Mouse (Mus musculus) limb, embryonic 13.5 days (tissue): ENCODE results near the gene Iqcj. TPM values are rescaled to one million over a fixed set of nuclear protein-coding genes. Genes with fewer than 3 reads are reported as not detected.

Experiments
- ATAC-seq: fragments of 200-750 bp; cut with Nextera tagmentation; 2 replicates; pipeline ENCODE4 v1.8.0; 2017; ENCODE audit warnings: low read depth, moderate number of reproducible peaks, moderate TSS enrichment; ENCODE audit not compliant: low FRiP score
- H3K27ac ChIP-seq: fragments of 300-500 bp; sonication (generic); 2 replicates; pipeline ENCODE4 v1.5.1; 2015; ENCODE audit warnings: inconsistent platforms, mild to moderate bottlenecking, moderate library complexity
- H3K27me3 ChIP-seq: fragments of 300-500 bp; sonication (generic); 2 replicates; pipeline ENCODE4 v1.6.1; 2015; ENCODE audit warnings: mild to moderate bottlenecking, inconsistent platforms
- H3K36me3 ChIP-seq: fragments of 300-500 bp; sonication (generic); 2 replicates; pipeline ENCODE4 v1.6.1; 2015; ENCODE audit warnings: inconsistent platforms, mild to moderate bottlenecking, moderate library complexity
- H3K4me1 ChIP-seq: fragments of 300-500 bp; sonication (generic); 2 replicates; pipeline ENCODE4 v1.6.1; 2015; ENCODE audit warnings: inconsistent platforms
- H3K4me2 ChIP-seq: fragments of 300-500 bp; sonication (generic); replicated peaks from 2 replicates; pipeline ENCODE4 v1.6.1; 2015; ENCODE audit warnings: inconsistent platforms, mild to moderate bottlenecking, moderate library complexity
- H3K4me3 ChIP-seq: fragments of 300-500 bp; sonication (generic); 2 replicates; pipeline ENCODE4 v1.5.1; 2015; ENCODE audit warnings: moderate library complexity, mild to moderate bottlenecking, inconsistent platforms
- H3K9ac ChIP-seq: fragments of 300-500 bp; sonication (generic); 2 replicates; pipeline ENCODE4 v1.6.1; 2015; ENCODE audit warnings: mild to moderate bottlenecking, inconsistent platforms
- H3K9me3 ChIP-seq: fragments of 300-500 bp; sonication (generic); 2 replicates; pipeline ENCODE4 v1.6.1; 2016; ENCODE audit warnings: inconsistent platforms
- WGBS: fragments of 180-500 bp; shearing (Covaris S2); methylation state at CpG from one replicate; pipeline ENCODE4 v1.1.7; 2015; 5-methylcytosine and 5-hydroxymethylcytosine counted together
- polyA plus RNA-seq: library from polyadenylated mRNA; unstranded; fragments of >200 nt; fragmentation: Nextera tagmentation; extraction: Ambion mirVana; gene quantifications from 2 replicates; pipeline ENCODE4 v1.2.1, GENCODE M21; 2015

Iqcj gene
- 0.11 and 0.18 TPM in 2 replicates for polyA plus RNA-seq

DNA sequence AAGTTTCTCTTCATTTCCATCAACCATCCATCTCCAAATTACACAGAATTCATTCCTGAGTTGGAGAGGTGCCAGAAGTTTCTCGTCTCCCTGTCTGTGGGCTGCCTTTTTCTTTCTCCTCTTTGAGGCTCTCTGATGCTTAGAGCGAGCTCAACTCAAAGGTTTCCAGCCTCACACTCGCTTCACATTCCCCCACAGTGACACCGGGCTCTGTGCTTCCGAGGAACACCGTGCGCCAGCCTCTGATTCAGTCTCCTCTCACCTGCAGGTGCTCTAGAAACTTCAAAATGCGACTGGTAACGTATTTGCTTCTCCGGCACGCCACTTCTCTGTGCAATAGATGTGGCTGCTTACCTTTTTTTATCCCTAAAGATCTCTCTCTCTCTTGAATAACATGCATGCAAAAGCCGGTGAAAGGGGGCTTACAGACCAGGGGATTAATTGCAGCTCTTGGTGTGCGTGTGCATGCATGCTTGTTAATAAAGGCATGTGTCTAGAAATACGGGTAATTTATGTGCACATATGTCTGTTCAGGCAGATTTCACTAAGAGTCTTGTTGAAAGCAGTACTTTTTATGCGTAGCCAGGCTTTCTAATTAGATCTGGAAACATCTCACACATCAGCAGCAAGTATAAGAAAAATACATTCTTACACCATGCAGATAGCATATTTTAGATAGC lies at the start of gene Iqcj, which contains the start of gene Iqschfp:
Gene Iqcj, plus strand, starts transcription at position 195 of the 680 bp plus-strand sequence.
Gene Iqschfp, plus strand, starts transcription at position 207 of the 680 bp plus-strand sequence.
- WGBS = 28% methylated on average over 15 of the region's 15 CpGs
- peaks cover 21% of the 10 kb centered on the region for H3K4me1 ChIP-seq
- H3K4me3 ChIP-seq = peak within 1 kb of the TSS; percentile 13
- H3K4me2 ChIP-seq = peak within 1 kb of the TSS; percentile 58
- no peak within 1 kb of the TSS for H3K27ac ChIP-seq
- H3K9ac ChIP-seq = no peak within 1 kb of the TSS
- H3K27me3 ChIP-seq = peaks cover 38% of the 10 kb centered on the region
- peak; percentile 36; the same call in 1 of the 2 replicates for ATAC-seq
- no peaks in the 10 kb centered on the region for H3K36me3 ChIP-seq
- no peaks in the 10 kb centered on the region for H3K9me3 ChIP-seq

DNA sequence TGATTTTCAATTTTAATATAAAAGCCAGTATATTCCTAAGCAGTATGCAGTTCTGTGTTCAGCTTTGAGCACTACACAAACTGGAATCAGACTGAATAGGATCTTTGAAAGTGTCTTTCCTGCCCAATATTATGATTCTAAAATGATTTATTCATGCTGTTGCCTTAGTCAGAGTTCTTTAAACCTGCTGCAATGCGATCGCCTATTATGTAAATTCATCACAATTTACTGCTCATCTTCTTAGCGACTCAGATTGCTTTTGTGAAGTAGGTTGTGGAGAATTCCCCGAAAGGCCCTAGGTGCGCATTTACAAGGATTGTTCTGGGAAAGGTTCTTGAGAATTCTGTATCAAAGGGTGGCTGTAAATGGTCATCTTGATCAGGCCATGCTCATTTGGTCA lies 39.6 kb upstream of the Iqcj start:
- ATAC-seq = no peak
- no peak overlapping the region for H3K4me3 ChIP-seq
- H3K4me2 ChIP-seq = no peak overlapping the region
- no peaks in the 10 kb centered on the region for H3K27me3 ChIP-seq
- H3K36me3 ChIP-seq = no peaks in the 10 kb centered on the region
- H3K9ac ChIP-seq = no peak overlapping the region
- no peaks in the 10 kb centered on the region for H3K4me1 ChIP-seq
- 85% methylated on average over 5 of the region's 5 CpGs for WGBS
- H3K9me3 ChIP-seq = no peaks in the 10 kb centered on the region
- no peak overlapping the region for H3K27ac ChIP-seq

DNA sequence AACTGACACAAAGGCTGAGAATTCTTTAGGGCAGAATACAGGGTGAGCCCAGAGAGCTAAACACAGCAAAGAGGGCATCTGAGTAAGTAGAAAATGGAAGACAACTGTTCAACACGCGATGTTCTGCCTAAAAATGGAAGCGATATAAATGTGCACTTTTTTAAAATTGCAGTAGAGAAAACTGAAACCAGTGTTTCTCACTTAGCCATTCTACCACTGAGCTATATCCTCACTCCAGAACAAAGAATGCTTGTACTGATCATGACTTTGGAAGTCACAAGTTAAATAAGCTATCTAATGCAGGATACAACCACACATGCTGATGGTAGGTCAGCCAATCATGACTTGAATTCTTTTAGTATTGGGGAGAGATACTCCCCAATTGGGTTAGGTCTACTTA lies 30.5 kb upstream of the Iqcj start:
- Histone ChIP-seq H3K27ac (no peak overlapping the region), H3K36me3 (no peaks in the 10 kb centered on the region), H3K4me2 (no peak overlapping the region), H3K27me3 (no peaks in the 10 kb centered on the region), H3K4me3 (no peak overlapping the region), H3K4me1 (no peaks in the 10 kb centered on the region), H3K9ac (no peak overlapping the region), H3K9me3 (no peaks in the 10 kb centered on the region)
- no peak for ATAC-seq
- WGBS = 88% methylated on average over 3 of the region's 3 CpGs

DNA sequence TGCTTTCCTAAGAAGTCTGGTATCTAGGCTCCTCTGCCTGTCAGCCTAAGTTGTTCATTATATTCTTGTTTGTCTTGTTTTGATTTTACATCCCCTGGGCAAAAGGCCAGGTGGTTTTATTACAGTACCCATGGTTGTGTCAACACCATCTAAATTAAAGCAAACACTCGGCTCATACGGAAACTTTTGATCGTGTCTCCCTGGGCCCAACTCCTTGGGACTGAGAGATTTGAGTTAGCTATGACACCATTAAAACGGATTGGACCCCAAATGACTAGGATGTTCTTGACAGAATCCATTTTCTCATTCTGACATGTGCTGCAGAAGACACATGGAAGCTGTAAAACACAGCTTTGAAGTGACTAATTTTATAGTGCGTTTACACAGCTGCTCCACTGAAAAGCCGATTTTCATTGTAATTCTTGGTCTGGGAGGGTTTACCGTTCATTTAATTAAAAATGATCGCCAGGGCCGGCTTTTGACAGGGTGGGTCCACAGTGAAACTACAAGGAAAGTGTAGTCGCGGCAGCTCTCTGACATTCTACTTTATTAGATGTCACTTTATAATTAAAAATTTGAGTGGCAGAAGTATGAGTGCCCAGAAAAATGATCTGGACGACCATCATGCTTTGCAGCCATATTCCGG lies 24.5 kb upstream of the Iqcj start:
- Histone ChIP-seq H3K36me3 (no peaks in the 10 kb centered on the region), H3K4me1 (no peaks in the 10 kb centered on the region), H3K27ac (no peak overlapping the region), H3K4me3 (no peak overlapping the region), H3K9ac (no peak overlapping the region), H3K27me3 (no peaks in the 10 kb centered on the region), H3K4me2 (peak overlapping the region; percentile 36), H3K9me3 (no peaks in the 10 kb centered on the region)
- ATAC-seq = no peak
- 16% methylated on average over 13 of the region's 13 CpGs for WGBS

DNA sequence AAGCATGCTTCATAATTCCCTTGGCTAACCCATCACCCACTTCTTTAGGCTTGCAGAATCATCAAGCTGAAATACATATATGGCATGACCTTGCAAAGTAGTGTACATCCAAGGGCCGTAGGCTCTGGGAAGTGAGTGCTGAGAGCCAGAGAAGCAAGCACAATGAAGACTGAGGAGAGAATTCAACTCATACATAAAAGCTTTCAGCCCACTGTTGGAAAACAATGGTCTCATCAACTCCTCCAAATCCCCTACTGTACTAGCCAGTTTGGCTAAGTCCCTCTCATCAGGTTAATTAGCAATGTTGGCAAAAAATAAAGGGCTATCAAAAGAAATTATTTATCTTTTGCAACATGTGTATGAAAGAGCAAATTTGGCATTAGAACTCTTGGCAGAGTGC lies 22.6 kb upstream of the Iqcj start:
- H3K4me3 ChIP-seq = no peak overlapping the region
- no peak overlapping the region for H3K4me2 ChIP-seq
- no peaks in the 10 kb centered on the region for H3K4me1 ChIP-seq
- H3K36me3 ChIP-seq = no peaks in the 10 kb centered on the region
- no peaks in the 10 kb centered on the region for H3K9me3 ChIP-seq
- 84% methylated on average over 1 of the region's 1 CpGs for WGBS
- no peak for ATAC-seq
- H3K27ac ChIP-seq = no peak overlapping the region
- H3K27me3 ChIP-seq = no peaks in the 10 kb centered on the region
- H3K9ac ChIP-seq = no peak overlapping the region

DNA sequence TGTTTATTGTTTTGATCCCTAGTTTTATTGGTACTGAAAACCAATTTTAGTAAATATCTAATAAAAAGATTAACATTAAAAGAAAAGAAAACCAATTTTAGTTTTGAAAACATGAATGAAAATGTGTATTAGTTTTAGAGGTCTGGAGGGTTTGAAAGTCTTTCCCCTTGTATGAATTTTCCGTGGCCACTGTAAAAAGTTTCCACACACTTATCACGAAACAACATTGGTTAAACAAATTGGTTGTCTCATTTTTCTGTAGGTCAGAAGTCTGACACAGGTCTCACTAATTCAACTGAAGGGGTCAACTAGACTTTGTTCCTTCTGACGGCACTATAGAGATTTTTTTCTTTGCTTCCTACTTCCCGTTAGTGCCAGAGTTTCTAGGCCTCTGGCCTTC lies 14.8 kb upstream of the Iqcj start:
- 0 out of 2 replicates have a peak, but pooled peaks cover 3% of the 10 kb centered on the region for H3K27me3 ChIP-seq
- ATAC-seq = no peak
- no peak overlapping the region for H3K4me2 ChIP-seq
- no peaks in the 10 kb centered on the region for H3K4me1 ChIP-seq
- H3K9me3 ChIP-seq = no peaks in the 10 kb centered on the region
- H3K4me3 ChIP-seq = no peak overlapping the region
- no peak overlapping the region for H3K9ac ChIP-seq
- H3K27ac ChIP-seq = no peak overlapping the region
- H3K36me3 ChIP-seq = no peaks in the 10 kb centered on the region
- WGBS = 64% methylated on average over 4 of the region's 4 CpGs

DNA sequence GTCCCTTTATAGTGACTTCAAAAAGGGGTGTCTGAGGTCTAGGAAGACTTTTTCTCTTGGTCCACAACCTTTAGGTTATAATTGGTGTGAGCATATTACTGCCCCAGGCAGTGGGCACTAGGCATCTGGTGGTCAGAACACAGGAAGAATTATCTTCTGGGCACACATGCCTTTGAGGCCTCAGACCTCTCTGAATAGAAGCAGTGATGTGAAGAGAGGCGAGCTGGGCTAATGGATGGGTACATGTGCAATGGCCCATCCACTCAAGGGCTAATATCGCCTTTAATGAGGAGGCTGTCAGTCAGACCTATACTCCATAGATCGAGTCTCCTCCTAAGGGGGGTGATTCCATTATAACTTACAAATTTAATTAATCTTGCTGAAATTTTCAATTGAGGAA lies 7.7 kb upstream of the Iqcj start:
- 90% methylated on average over 3 of the region's 3 CpGs for WGBS
- no peaks in the 10 kb centered on the region for H3K36me3 ChIP-seq

DNA sequence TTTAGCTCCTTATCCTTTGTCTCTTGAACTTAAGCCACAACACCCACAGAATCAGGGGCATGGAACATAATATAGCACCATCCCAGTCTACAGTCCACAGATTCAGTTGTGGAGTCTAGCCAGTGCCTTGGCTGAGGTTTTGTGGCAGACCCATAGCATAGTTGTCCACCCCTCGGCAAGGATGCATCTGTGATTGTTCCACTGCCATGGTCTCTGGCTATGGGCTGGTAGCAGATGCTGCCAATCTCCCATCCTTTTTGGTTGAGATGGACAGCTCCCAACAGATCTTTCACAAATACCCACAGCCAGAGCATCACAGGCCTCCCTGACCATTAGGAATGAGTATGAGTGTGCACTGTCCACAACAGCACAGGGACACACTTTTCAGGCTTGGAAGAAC lies 5.8 kb upstream of the Iqcj start:
- Histone ChIP-seq H3K27ac (no peak overlapping the region), H3K9ac (no peak overlapping the region), H3K4me1 (peaks cover 3% of the 10 kb centered on the region), H3K9me3 (no peaks in the 10 kb centered on the region), H3K4me2 (no peak overlapping the region), H3K27me3 (peaks cover 39% of the 10 kb centered on the region), H3K36me3 (no peaks in the 10 kb centered on the region), H3K4me3 (no peak overlapping the region)
- no peak for ATAC-seq
- WGBS = 83% methylated on average over 1 of the region's 1 CpGs

More for the DNA sequence above, 7.7 kb upstream of the Iqcj start:
- Histone ChIP-seq H3K27me3 (peaks cover 23% of the 10 kb centered on the region), H3K4me3 (no peak overlapping the region), H3K4me2 (no peak overlapping the region), H3K27ac (no peak overlapping the region), H3K9me3 (no peaks in the 10 kb centered on the region), H3K4me1 (no peaks in the 10 kb centered on the region), H3K9ac (no peak overlapping the region)
- ATAC-seq = no peak

DNA sequence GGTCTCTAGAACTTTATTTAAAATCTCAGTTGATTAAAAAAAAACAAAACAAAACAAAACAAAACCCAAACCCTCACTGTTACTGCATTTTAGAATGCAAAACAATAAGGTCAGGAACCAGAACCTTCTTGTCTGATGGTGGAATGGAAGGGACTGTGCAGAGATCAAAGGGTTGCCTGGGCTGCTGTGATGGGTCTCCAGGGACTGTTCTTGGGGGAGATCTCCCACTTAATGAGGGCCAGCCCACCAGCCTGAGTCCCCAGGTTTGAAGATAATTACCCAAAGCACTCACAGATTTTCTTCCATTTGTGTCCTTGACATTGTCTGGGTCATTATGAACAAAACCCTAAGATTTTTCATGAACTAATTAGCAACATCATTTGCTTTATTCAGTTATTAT lies 4.8 kb upstream of the Iqcj start:
- Histone ChIP-seq H3K9me3 (no peaks in the 10 kb centered on the region), H3K27ac (no peak overlapping the region), H3K27me3 (peaks cover 36% of the 10 kb centered on the region), H3K4me1 (peaks cover 11% of the 10 kb centered on the region), H3K9ac (no peak overlapping the region), H3K4me3 (no peak overlapping the region), H3K36me3 (no peaks in the 10 kb centered on the region), H3K4me2 (no peak overlapping the region)
- ATAC-seq = no peak

DNA sequence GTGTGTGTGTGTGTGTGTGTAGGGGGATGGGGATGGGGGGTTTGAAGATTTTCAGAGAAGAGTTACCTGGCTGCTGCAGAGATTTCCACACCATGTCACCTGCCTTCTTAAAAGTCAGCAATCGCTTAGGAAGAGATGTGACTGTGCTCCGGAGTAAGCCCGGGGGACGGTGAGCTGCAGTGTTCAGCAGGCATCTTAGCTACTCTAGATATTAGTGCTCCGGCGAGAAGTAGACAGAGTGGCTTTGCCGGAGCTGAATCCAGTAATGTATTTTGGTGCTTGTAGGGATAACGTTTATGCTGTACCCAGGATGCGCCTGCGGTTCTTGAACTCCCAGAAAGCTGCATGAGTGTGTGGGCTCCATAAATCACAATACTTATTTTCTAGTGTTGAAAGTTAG lies 748 bp downstream of the Iqcj start:
- no peak for ATAC-seq
- peaks cover 21% of the 10 kb centered on the region for H3K4me1 ChIP-seq
- H3K4me3 ChIP-seq = 0 out of 2 replicates have a peak overlapping the region, but pooled peaks have one; percentile 5
- H3K9ac ChIP-seq = no peak overlapping the region
- no peak overlapping the region for H3K27ac ChIP-seq
- H3K9me3 ChIP-seq = no peaks in the 10 kb centered on the region
- no peaks in the 10 kb centered on the region for H3K36me3 ChIP-seq
- H3K4me2 ChIP-seq = peak overlapping the region; percentile 58
- WGBS = 48% methylated on average over 10 of the region's 10 CpGs
- H3K27me3 ChIP-seq = peaks cover 38% of the 10 kb centered on the region

DNA sequence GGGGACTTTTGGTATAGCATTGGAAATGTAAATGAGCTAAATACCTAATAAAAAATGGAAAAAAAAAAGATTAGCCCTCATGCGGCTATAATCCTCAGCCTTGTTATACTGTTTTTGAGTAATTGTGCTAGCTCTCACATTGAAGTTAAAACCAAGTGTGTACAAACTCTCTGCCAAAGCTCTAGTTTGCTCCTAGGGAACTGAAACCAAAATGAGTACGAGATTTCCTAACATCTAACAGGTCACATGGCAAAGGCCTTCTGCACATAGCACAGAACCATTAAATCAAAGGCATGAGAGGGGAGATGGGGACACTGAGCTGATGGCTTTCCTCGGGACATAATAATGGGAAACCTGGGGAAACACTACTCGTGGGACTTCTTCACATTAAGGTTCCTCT lies 10.5 kb downstream of the Iqcj start:
- no peak for ATAC-seq
- H3K4me2 ChIP-seq = no peak overlapping the region
- H3K9me3 ChIP-seq = no peaks in the 10 kb centered on the region
- 82% methylated on average over 4 of the region's 4 CpGs for WGBS
- H3K27me3 ChIP-seq = 0 out of 2 replicates have a peak, but pooled peaks cover 3% of the 10 kb centered on the region
- H3K9ac ChIP-seq = no peak overlapping the region
- no peak overlapping the region for H3K4me3 ChIP-seq
- H3K36me3 ChIP-seq = no peaks in the 10 kb centered on the region
- no peaks in the 10 kb centered on the region for H3K4me1 ChIP-seq
- H3K27ac ChIP-seq = no peak overlapping the region

DNA sequence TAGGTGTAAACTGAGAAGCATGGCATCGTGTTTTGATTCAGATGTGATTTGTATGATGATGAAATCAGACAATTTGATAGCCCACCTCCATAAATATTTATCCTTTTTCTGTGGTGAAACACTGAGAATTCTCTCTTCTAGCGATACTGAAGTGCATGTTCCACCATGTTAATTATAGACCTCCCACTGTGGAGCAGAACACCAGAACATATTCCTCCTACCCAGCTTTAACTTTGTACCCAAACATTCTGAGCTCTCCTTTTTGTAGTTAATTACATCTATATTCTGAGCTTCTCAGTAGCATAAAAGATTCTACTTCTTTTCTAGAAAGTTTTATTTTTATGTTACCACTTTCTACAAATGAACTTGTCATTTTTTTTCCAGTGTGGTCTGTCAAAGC lies 16.6 kb downstream of the Iqcj start:
- H3K4me3 ChIP-seq = no peak overlapping the region
- no peak for ATAC-seq
- no peaks in the 10 kb centered on the region for H3K27me3 ChIP-seq
- WGBS = 70% methylated on average over 2 of the region's 2 CpGs
- H3K27ac ChIP-seq = no peak overlapping the region
- H3K36me3 ChIP-seq = no peaks in the 10 kb centered on the region
- H3K9ac ChIP-seq = no peak overlapping the region
- H3K9me3 ChIP-seq = no peaks in the 10 kb centered on the region
- no peak overlapping the region for H3K4me2 ChIP-seq
- no peaks in the 10 kb centered on the region for H3K4me1 ChIP-seq
